Mouse (Mus musculus) kidney, adult 18-20 months (tissue): ENCODE measurements around the gene Rlbp1.

Experiments
- DNase-seq: peaks from one replicate; pipeline ENCODE4 v3.0.0; 2021

Gene Rlbp1

GRCm38 (mm10) chr7:79375594-79375993, 11.3 kb downstream of the Rlbp1 start:
- no peak for DNase-seq

- DNase-seq: no peak
Measured at GRCm38 (mm10) chr7:79374017-79374416, 12.8 kb downstream of the Rlbp1 start.

- DNase-seq: peak; percentile 72
Measured at GRCm38 (mm10) chr7:79371321-79371879, 15.4 kb downstream of the Rlbp1 start.

GRCm38 (mm10) chr7:79369416-79369815, 17.4 kb downstream of the Rlbp1 start:
- DNase-seq: no peak

GRCm38 (mm10) chr7:79368664-79369063, 18.2 kb downstream of the Rlbp1 start:
- no peak for DNase-seq

GRCm38 (mm10) chr7:79363370-79364043, 23.3 kb downstream of the Rlbp1 start:
- peak; percentile 22 for DNase-seq

- no peak for DNase-seq
Measured at GRCm38 (mm10) chr7:79362830-79363229, 24.0 kb downstream of the Rlbp1 start.

- DNase-seq: no peak
Measured at GRCm38 (mm10) chr7:79362208-79362607, 24.6 kb downstream of the Rlbp1 start.

GRCm38 (mm10) chr7:79360056-79360455, 26.8 kb downstream of the Rlbp1 start:
- DNase-seq: no peak

- no peak for DNase-seq
Measured at GRCm38 (mm10) chr7:79359183-79359435, 27.7 kb downstream of the Rlbp1 start.

- DNase-seq: no peak
Measured at GRCm38 (mm10) chr7:79358350-79359182, 28.3 kb downstream of the Rlbp1 start.

- peak; percentile 72 for DNase-seq
Measured at GRCm38 (mm10) chr7:79349738-79350386, 37.0 kb downstream of the Rlbp1 start.

- no peak for DNase-seq
Measured at GRCm38 (mm10) chr7:79348816-79349215, 38.0 kb downstream of the Rlbp1 start.

- DNase-seq: no peak
Measured at GRCm38 (mm10) chr7:79347108-79347813, 39.6 kb downstream of the Rlbp1 start.

GRCm38 (mm10) chr7:79346555-79347075, 40.2 kb downstream of the Rlbp1 start:
- DNase-seq: no peak

GRCm38 (mm10) chr7:79345902-79346301, 40.9 kb downstream of the Rlbp1 start:
- DNase-seq: peak; percentile 68

- DNase-seq: no peak
Measured at GRCm38 (mm10) chr7:79336362-79336910, 50.4 kb downstream of the Rlbp1 start.

- DNase-seq: no peak
Measured at GRCm38 (mm10) chr7:79333419-79333818, 53.4 kb downstream of the Rlbp1 start.

- no peak for DNase-seq
Measured at GRCm38 (mm10) chr7:79331197-79331596, 55.7 kb downstream of the Rlbp1 start.

GRCm38 (mm10) chr7:79328769-79329168, 58.1 kb downstream of the Rlbp1 start:
- no peak for DNase-seq
